Mouse (Mus musculus): ENCODE results near the gene Grsf1.

DNA sequence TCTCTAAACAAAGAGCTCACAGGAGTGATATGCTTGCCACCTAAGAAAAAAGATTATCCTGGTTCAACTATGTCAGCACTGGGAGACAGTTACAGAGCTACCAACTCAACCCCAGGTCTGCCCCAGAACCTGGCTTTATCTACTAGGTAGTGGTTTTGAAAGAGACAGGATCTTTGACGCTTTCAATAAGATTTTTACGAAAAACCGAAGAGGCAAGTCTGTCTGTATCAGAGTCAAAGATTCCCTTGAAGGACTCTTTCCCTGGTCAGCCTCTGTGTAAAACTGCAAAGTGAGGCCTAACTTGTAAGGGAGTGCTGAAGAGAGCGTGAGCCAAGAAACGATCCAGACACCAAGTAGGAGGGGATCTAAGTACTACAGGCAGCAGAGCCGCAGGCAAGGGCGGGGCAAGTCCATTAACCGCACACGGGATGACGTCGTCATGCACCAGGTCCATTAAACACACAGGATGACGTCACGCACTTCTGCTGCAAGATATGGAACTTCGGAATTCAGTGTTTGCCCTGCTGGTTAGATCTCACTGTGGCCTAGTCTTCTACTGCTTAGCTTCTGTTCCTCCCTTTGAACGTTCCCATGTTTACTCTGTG, 12.7 kb upstream of the Grsf1 start:
- TF ChIP-seq GATA1 (IDR thresholded peaks at IDR 0.05; ENCODE audit: low read length): no peak
- no peak for TF ChIP-seq TAL1 (IDR thresholded peaks at IDR 0.05; ENCODE audit: low read length)

All from erythroblast, embryonic 14.5 days (primary cell).